Mouse (Mus musculus) intestine, embryonic 16.5 days (tissue): ENCODE measurements around the gene Serpina6. TPM values are rescaled to one million over a fixed set of nuclear protein-coding genes. Genes with fewer than 3 reads are reported as not detected.
A peak's percentile ranks its signal among the peaks of the same experiment; 100 is the strongest.

Experiments used
- ATAC-seq: fragments of 200-750 bp; cut with Nextera tagmentation; 2 replicates; pipeline ENCODE4 v1.8.0; 2017; ENCODE audit warnings: moderate TSS enrichment, moderate library complexity
- H3K27ac ChIP-seq: fragments of 300-500 bp; sonication (generic); 2 replicates; pipeline ENCODE4 v1.5.1; 2014; ENCODE audit warnings: mild to moderate bottlenecking, low read length
- H3K27me3 ChIP-seq: fragments of 300-500 bp; sonication (generic); replicated peaks from 2 replicates; pipeline ENCODE4 v1.6.1; 2014; ENCODE audit warnings: low read length, control low read depth, mixed read lengths; ENCODE audit not compliant: control insufficient read depth, insufficient read depth
- H3K36me3 ChIP-seq: fragments of 300-500 bp; sonication (generic); 2 replicates; pipeline ENCODE4 v1.6.1; 2014; ENCODE audit warnings: low read length, control low read depth; ENCODE audit not compliant: control insufficient read depth, insufficient read depth
- H3K4me1 ChIP-seq: fragments of 300-500 bp; sonication (generic); 2 replicates; pipeline ENCODE4 v1.6.1; 2014; ENCODE audit warnings: low read length, control low read depth, mixed read lengths; ENCODE audit not compliant: control insufficient read depth, insufficient read depth
- H3K4me2 ChIP-seq: fragments of 300-500 bp; sonication (generic); 2 replicates; pipeline ENCODE4 v1.6.1; 2014; ENCODE audit warnings: low read depth, low read length, control low read depth
- H3K4me3 ChIP-seq: fragments of 300-500 bp; sonication (generic); 2 replicates; pipeline ENCODE4 v1.5.1; 2014; ENCODE audit warnings: mild to moderate bottlenecking, low read length
- H3K9ac ChIP-seq: fragments of 300-500 bp; sonication (generic); 2 replicates; pipeline ENCODE4 v1.6.1; 2014; ENCODE audit warnings: low read depth, low read length
- H3K9me3 ChIP-seq: fragments of 300-500 bp; sonication (generic); 2 replicates; pipeline ENCODE4 v1.6.1; 2016; ENCODE audit warnings: low read length, control low read depth; ENCODE audit not compliant: control insufficient read depth
- WGBS: fragments of 180-500 bp; shearing (Covaris S2); extraction: QIAGEN DNeasy Blood & Tissue Kit; methylation state at CpG from one replicate; pipeline ENCODE4 v1.1.7; 2014; 5-methylcytosine and 5-hydroxymethylcytosine counted together
- polyA plus RNA-seq: library from polyadenylated mRNA; unstranded; fragments of >200 nt; fragmentation: Nextera tagmentation; extraction: Ambion mirVana; gene quantifications from 2 replicates; pipeline ENCODE4 v1.2.1, GENCODE M21; 2015

Gene Serpina6
- polyA plus RNA-seq, 1 experiment from 2014 or later: 90.3 TPM

- Histone ChIP-seq H3K27me3 (no peaks in the 10 kb centered on the region), H3K4me2 (no peak overlapping the region), H3K9ac (no peak overlapping the region), H3K27ac (no peak overlapping the region), H3K4me1 (no peaks in the 10 kb centered on the region), H3K36me3 (no peaks in the 10 kb centered on the region), H3K4me3 (no peak overlapping the region), H3K9me3 (no peaks in the 10 kb centered on the region)
- ATAC-seq: no peak
- WGBS: 69% methylated on average over 2 of the region's 2 CpGs
Measured at GRCm38 (mm10) chr12:103635846-103636245, 21.2 kb downstream of the Serpina6 start.

- no peak for ATAC-seq
- no peaks in the 10 kb centered on the region for H3K9me3 ChIP-seq
- H3K4me1 ChIP-seq: no peaks in the 10 kb centered on the region
- H3K4me2 ChIP-seq: no peak overlapping the region
- 89% methylated on average over 2 of the region's 2 CpGs for WGBS
- H3K27me3 ChIP-seq: no peaks in the 10 kb centered on the region
- no peak overlapping the region for H3K4me3 ChIP-seq
- no peaks in the 10 kb centered on the region for H3K36me3 ChIP-seq
- H3K27ac ChIP-seq: no peak overlapping the region
- no peak overlapping the region for H3K9ac ChIP-seq
Measured at GRCm38 (mm10) chr12:103634430-103634829, 22.6 kb downstream of the Serpina6 start.

GRCm38 (mm10) chr12:103631203-103631612 is 25.8 kb downstream of the Serpina6 start, which contains the start of gene Serpina10:
Gene Serpina10, minus strand, starts transcription at chr12:103631444.
- no peak within 1 kb of the TSS for H3K4me3 ChIP-seq
- H3K36me3 ChIP-seq: no peaks in the 10 kb centered on the region
- peak; percentile 48 for ATAC-seq
- no peak within 1 kb of the TSS for H3K27ac ChIP-seq
- 54% methylated on average over 3 of the region's 3 CpGs for WGBS
- no peaks in the 10 kb centered on the region for H3K4me1 ChIP-seq
- no peak within 1 kb of the TSS for H3K9ac ChIP-seq
- H3K27me3 ChIP-seq: no peaks in the 10 kb centered on the region
- no peaks in the 10 kb centered on the region for H3K9me3 ChIP-seq
- H3K4me2 ChIP-seq: no peak within 1 kb of the TSS

GRCm38 (mm10) chr12:103616860-103617261 is 40.2 kb downstream of the Serpina6 start:
- Histone ChIP-seq H3K4me2 (no peak overlapping the region), H3K9ac (no peak overlapping the region), H3K4me3 (no peak overlapping the region), H3K9me3 (no peaks in the 10 kb centered on the region), H3K27ac (no peak overlapping the region), H3K4me1 (no peaks in the 10 kb centered on the region), H3K27me3 (no peaks in the 10 kb centered on the region), H3K36me3 (no peaks in the 10 kb centered on the region)
- peak; percentile 56 for ATAC-seq
- 64% methylated on average over 10 of the region's 10 CpGs for WGBS

- no peak overlapping the region for H3K4me3 ChIP-seq
- ATAC-seq: peak; percentile 44
Measured at GRCm38 (mm10) chr12:103615734-103616133, 41.3 kb downstream of the Serpina6 start.

GRCm38 (mm10) chr12:103615141-103615540 is 41.9 kb downstream of the Serpina6 start:
- H3K4me1 ChIP-seq: no peaks in the 10 kb centered on the region
- no peaks in the 10 kb centered on the region for H3K36me3 ChIP-seq
- no peak overlapping the region for H3K9ac ChIP-seq
- 0 out of 2 replicates have a peak, but pooled peaks have one; percentile 9 for ATAC-seq
- no peak overlapping the region for H3K4me3 ChIP-seq
- H3K27ac ChIP-seq: no peak overlapping the region
- H3K27me3 ChIP-seq: no peaks in the 10 kb centered on the region
- 85% methylated on average over 1 of the region's 1 CpGs for WGBS
- H3K9me3 ChIP-seq: no peaks in the 10 kb centered on the region
- H3K4me2 ChIP-seq: no peak overlapping the region

More at GRCm38 (mm10) chr12:103615734-103616133, 41.3 kb downstream of the Serpina6 start:
- 72% methylated on average over 4 of the region's 4 CpGs for WGBS
- Histone ChIP-seq H3K9me3 (no peaks in the 10 kb centered on the region), H3K4me2 (no peak overlapping the region), H3K36me3 (no peaks in the 10 kb centered on the region), H3K27me3 (no peaks in the 10 kb centered on the region), H3K4me1 (no peaks in the 10 kb centered on the region), H3K9ac (no peak overlapping the region), H3K27ac (no peak overlapping the region)

GRCm38 (mm10) chr12:103601839-103602238 is 55.2 kb downstream of the Serpina6 start:
- Histone ChIP-seq H3K27ac (no peak overlapping the region), H3K36me3 (no peaks in the 10 kb centered on the region), H3K4me2 (no peak overlapping the region), H3K4me3 (no peak overlapping the region), H3K27me3 (no peaks in the 10 kb centered on the region), H3K4me1 (no peaks in the 10 kb centered on the region; the same call in 1 of the 2 replicates), H3K9ac (no peak overlapping the region), H3K9me3 (no peaks in the 10 kb centered on the region)
- ATAC-seq: no peak
- WGBS: 86% methylated on average over 3 of the region's 3 CpGs

- H3K9ac ChIP-seq: no peak overlapping the region
- 62% methylated on average over 3 of the region's 3 CpGs for WGBS
- no peak overlapping the region for H3K4me3 ChIP-seq
- no peaks in the 10 kb centered on the region; the same call in 1 of the 2 replicates for H3K4me1 ChIP-seq
- H3K27ac ChIP-seq: no peak overlapping the region
- no peaks in the 10 kb centered on the region for H3K27me3 ChIP-seq
- H3K36me3 ChIP-seq: no peaks in the 10 kb centered on the region
- H3K4me2 ChIP-seq: no peak overlapping the region
- no peak for ATAC-seq
- H3K9me3 ChIP-seq: no peaks in the 10 kb centered on the region
Measured at GRCm38 (mm10) chr12:103600364-103600763, 56.6 kb downstream of the Serpina6 start.

- no peak overlapping the region for H3K27ac ChIP-seq
- no peak overlapping the region for H3K4me2 ChIP-seq
- no peak overlapping the region for H3K9ac ChIP-seq
- 49% methylated on average over 2 of the region's 2 CpGs for WGBS
- H3K4me3 ChIP-seq: no peak overlapping the region
- H3K9me3 ChIP-seq: no peaks in the 10 kb centered on the region
- H3K27me3 ChIP-seq: peaks cover 3% of the 10 kb centered on the region; the same call in 1 of the 2 replicates
- H3K36me3 ChIP-seq: no peaks in the 10 kb centered on the region
- no peaks in the 10 kb centered on the region; the same call in 1 of the 2 replicates for H3K4me1 ChIP-seq
- peak; percentile 77 for ATAC-seq
Measured at GRCm38 (mm10) chr12:103598411-103598810, 58.6 kb downstream of the Serpina6 start.
